Mouse (Mus musculus): ENCODE data around the gene Gtpbp4. TPM values are rescaled to one million over a fixed set of nuclear protein-coding genes. Genes with fewer than 3 reads are reported as not detected.
A peak's percentile ranks its signal among the peaks of the same experiment; 100 is the strongest.
"Not testable (repeated sequence)": the region's sequence is repeated elsewhere in the genome, so short reads cannot be mapped to it uniquely, and the experiment has no call there.

The Gtpbp4 gene
- polyA plus RNA-seq, 1 experiment from 2014 or later: 61.0 TPM

DNA sequence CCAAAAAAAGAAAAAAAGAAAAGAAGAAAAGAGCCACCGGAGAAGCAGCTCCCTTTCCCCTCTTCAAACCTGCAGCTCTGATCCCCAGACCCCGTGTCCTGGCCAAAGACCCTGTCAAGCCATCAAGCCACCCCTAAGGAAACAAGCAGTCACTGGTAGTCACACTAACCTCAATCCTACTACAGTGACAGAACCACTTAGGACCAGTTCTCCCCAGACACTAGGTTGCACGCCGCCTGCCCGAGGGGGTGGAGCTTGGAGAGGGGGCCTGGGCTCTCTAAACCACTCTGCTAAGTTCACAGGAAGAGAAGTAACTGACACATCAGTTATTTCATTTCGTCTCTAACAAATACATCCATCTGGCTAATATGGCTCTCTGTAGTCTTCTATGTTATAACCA lies 3.7 kb downstream of the Gtpbp4 start:
- no peak for TF ChIP-seq CTCF (IDR thresholded peaks at IDR 0.05; ENCODE audit: low read depth)
- no peaks in the 10 kb centered on the region for H3K27me3 ChIP-seq (ENCODE audit: insufficient read depth, low read length)
- ATAC-seq (replicated peaks; ENCODE audit: low FRiP score, low read depth): no peak
- no peak overlapping the region for H3K27ac ChIP-seq
- no peak overlapping the region for H3K4me2 ChIP-seq (ENCODE audit: low read length)
- H3K36me3 ChIP-seq (ENCODE audit: insufficient read depth, low read length): peaks cover 19% of the 10 kb centered on the region; the same call in 1 of the 2 replicates
- DNase-seq (ENCODE audit: low spot score): no peak
- peaks cover 6% of the 10 kb centered on the region; the same call in 1 of the 2 replicates for H3K4me1 ChIP-seq (replicated peaks; ENCODE audit: insufficient read depth, low read length)
- WGBS: 95% methylated on average over 6 of the region's 6 CpGs
- H3K9me3 ChIP-seq (replicated peaks; ENCODE audit: low read length): no peaks in the 10 kb centered on the region
- no peak overlapping the region for H3K4me3 ChIP-seq (replicated peaks; ENCODE audit: low read depth, low read length)
- H3K9ac ChIP-seq (ENCODE audit: low read depth, low read length): no peak overlapping the region

DNA sequence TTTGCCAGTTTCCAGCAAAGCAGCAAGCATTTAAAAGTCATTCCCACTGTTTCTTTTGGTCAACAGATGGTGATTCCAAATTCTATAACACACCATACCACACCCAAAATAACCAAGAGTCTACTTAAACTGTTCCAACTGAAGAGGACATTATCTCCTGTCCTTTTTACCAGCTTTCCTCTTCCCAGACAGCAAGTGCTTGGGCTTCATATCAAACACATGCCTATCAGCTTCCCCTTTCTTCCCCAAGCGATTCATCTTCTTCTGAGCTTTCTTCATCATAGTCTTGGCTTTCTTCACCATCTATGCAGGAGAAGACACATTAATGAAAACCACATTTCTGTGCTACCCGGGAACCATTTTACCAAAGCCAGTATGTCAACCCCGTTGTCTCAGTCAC lies 22.9 kb downstream of the Gtpbp4 start:
- no peaks in the 10 kb centered on the region for H3K9me3 ChIP-seq (replicated peaks; ENCODE audit: low read length)
- DNase-seq (ENCODE audit: low spot score) (no peak), ATAC-seq (replicated peaks; ENCODE audit: low FRiP score, low read depth) (no peak)
- peaks cover 60% of the 10 kb centered on the region for H3K36me3 ChIP-seq (ENCODE audit: insufficient read depth, low read length)
- TF ChIP-seq CTCF (IDR thresholded peaks at IDR 0.05; ENCODE audit: low read depth): no peak
- no peak overlapping the region for H3K27ac ChIP-seq
- H3K4me3 ChIP-seq (replicated peaks; ENCODE audit: low read depth, low read length): no peak overlapping the region
- H3K27me3 ChIP-seq (ENCODE audit: insufficient read depth, low read length): no peaks in the 10 kb centered on the region
- H3K9ac ChIP-seq (ENCODE audit: low read depth, low read length): no peak overlapping the region
- H3K4me1 ChIP-seq (replicated peaks; ENCODE audit: insufficient read depth, low read length): no peaks in the 10 kb centered on the region
- no peak overlapping the region for H3K4me2 ChIP-seq (ENCODE audit: low read length)
- WGBS: 96% methylated on average over 3 of the region's 3 CpGs

DNA sequence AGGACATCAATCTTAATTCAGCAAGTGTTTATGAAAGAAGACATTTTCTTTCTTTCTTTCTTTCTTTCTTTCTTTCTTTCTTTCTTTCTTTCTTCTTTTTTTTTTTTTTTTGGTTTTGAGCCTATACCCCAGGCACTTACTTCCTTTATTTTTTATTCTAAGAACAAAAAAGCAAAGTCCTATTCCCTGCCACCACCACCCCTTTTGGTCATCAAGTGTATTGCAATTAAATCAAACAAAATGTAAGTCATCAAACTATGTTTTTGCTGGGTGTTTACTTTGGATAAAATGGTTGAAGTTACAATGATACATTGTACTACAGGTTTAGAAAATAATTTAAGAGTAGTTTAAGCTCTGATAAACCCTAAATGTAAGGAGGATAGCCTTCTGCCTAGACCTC lies 23.5 kb downstream of the Gtpbp4 start:
- Histone ChIP-seq H3K4me2 (ENCODE audit: low read length) (no peak overlapping the region), H3K27me3 (ENCODE audit: insufficient read depth, low read length) (no peaks in the 10 kb centered on the region), H3K9ac (ENCODE audit: low read depth, low read length) (no peak overlapping the region), H3K36me3 (ENCODE audit: insufficient read depth, low read length) (peaks cover 54% of the 10 kb centered on the region), H3K9me3 (replicated peaks; ENCODE audit: low read length) (no peaks in the 10 kb centered on the region), H3K4me3 (replicated peaks; ENCODE audit: low read depth, low read length) (no peak overlapping the region), H3K27ac (no peak overlapping the region), H3K4me1 (replicated peaks; ENCODE audit: insufficient read depth, low read length) (no peaks in the 10 kb centered on the region)
- TF ChIP-seq CTCF (IDR thresholded peaks at IDR 0.05; ENCODE audit: low read depth): peak; percentile 35; the same call in 1 of the 2 replicates
- no peak for ATAC-seq (replicated peaks; ENCODE audit: low FRiP score, low read depth)
- DNase-seq (ENCODE audit: low spot score): no peak

DNA sequence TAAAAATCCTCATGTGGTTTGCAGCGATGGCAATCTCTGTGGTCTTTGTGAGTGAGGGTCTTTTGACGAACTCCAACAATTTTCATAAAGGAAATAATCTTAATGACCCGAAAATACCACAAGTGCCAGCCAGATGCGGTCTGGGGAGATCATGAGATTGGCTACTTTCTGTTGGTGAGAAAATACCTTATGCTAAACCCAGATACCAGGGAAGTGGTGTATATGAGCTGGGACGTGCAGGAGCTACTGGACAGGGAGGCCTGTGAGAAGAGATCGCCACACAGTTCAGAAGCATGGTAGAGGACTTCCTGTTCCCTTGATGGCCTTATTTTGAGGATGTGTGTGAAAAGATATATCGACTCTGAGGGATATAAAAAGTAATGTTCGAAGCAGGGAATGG lies 28.1 kb downstream of the Gtpbp4 start:
- WGBS: 94% methylated on average over 8 of the region's 8 CpGs
- DNase-seq (ENCODE audit: low spot score) (no peak), ATAC-seq (replicated peaks; ENCODE audit: low FRiP score, low read depth) (no peak)
- H3K4me1 ChIP-seq (replicated peaks; ENCODE audit: insufficient read depth, low read length): no peaks in the 10 kb centered on the region
- no peak overlapping the region for H3K4me2 ChIP-seq (ENCODE audit: low read length)
- no peak overlapping the region for H3K27ac ChIP-seq
- H3K27me3 ChIP-seq (ENCODE audit: insufficient read depth, low read length): no peaks in the 10 kb centered on the region
- TF ChIP-seq CTCF (IDR thresholded peaks at IDR 0.05; ENCODE audit: low read depth): no peak
- no peak overlapping the region for H3K4me3 ChIP-seq (replicated peaks; ENCODE audit: low read depth, low read length)
- H3K9me3 ChIP-seq (replicated peaks; ENCODE audit: low read length): no peaks in the 10 kb centered on the region
- peaks cover 16% of the 10 kb centered on the region for H3K36me3 ChIP-seq (ENCODE audit: insufficient read depth, low read length)
- H3K9ac ChIP-seq (ENCODE audit: low read depth, low read length): no peak overlapping the region

DNA sequence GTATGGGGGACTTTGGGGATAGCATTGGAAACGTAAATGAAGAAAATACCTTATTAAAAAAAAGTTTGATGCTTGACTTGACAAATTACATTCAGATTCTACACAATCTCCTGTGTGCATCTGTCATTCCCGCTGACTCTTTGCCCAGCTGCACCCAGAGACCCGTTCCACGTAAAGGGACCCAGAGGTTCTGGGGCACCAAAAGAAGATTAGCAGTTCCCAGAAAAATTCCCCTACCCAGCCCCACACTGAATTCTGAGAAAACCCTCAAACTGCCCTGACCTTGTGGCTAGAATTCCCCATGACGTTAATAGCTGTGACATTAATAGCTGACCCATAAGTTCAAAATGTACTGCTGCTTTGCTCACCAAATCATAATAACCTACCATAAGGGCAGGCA lies 30.7 kb downstream of the Gtpbp4 start:
- Histone ChIP-seq H3K9me3 (replicated peaks; ENCODE audit: low read length) (no peaks in the 10 kb centered on the region), H3K4me3 (replicated peaks; ENCODE audit: low read depth, low read length) (no peak overlapping the region), H3K9ac (ENCODE audit: low read depth, low read length) (no peak overlapping the region), H3K27ac (no peak overlapping the region), H3K4me2 (ENCODE audit: low read length) (no peak overlapping the region), H3K36me3 (ENCODE audit: insufficient read depth, low read length) (peaks cover 4% of the 10 kb centered on the region; the same call in 1 of the 2 replicates), H3K4me1 (replicated peaks; ENCODE audit: insufficient read depth, low read length) (no peaks in the 10 kb centered on the region), H3K27me3 (ENCODE audit: insufficient read depth, low read length) (no peaks in the 10 kb centered on the region)
- 97% methylated on average over 5 of the region's 5 CpGs for WGBS
- DNase-seq (ENCODE audit: low spot score): no peak
- ATAC-seq (replicated peaks; ENCODE audit: low FRiP score, low read depth): no peak
- no peak for TF ChIP-seq CTCF (IDR thresholded peaks at IDR 0.05; ENCODE audit: low read depth)

DNA sequence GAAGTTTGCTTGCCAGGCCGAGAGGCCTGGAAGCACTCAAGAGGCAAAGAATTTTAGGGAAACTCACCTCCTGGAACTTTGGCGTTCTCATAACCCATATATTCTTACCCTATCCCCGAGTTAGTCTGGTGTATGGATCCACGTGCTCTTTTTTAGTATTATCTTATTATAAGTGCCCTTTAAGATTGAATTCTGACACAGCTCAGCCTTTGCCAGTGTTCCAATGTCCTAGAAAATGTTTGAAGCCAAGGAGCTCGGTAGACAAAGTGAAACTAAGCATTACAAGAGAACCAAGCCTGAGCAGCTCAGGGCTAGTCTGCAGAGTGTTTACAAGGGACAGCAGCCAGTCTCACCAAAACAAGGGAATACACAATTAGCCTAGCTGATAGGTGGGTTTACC lies 33.6 kb downstream of the Gtpbp4 start:
- not testable (repeated sequence) for H3K36me3 ChIP-seq (ENCODE audit: insufficient read depth, low read length); H3K4me2 ChIP-seq (ENCODE audit: low read length); H3K27ac ChIP-seq; H3K4me1 ChIP-seq (replicated peaks; ENCODE audit: insufficient read depth, low read length); H3K9ac ChIP-seq (ENCODE audit: low read depth, low read length); H3K4me3 ChIP-seq (replicated peaks; ENCODE audit: low read depth, low read length); DNase-seq (ENCODE audit: low spot score); H3K9me3 ChIP-seq (replicated peaks; ENCODE audit: low read length); ATAC-seq (replicated peaks; ENCODE audit: low FRiP score, low read depth); H3K27me3 ChIP-seq (ENCODE audit: insufficient read depth, low read length)
- 39% methylated on average over 5 of the region's 5 CpGs for WGBS

DNA sequence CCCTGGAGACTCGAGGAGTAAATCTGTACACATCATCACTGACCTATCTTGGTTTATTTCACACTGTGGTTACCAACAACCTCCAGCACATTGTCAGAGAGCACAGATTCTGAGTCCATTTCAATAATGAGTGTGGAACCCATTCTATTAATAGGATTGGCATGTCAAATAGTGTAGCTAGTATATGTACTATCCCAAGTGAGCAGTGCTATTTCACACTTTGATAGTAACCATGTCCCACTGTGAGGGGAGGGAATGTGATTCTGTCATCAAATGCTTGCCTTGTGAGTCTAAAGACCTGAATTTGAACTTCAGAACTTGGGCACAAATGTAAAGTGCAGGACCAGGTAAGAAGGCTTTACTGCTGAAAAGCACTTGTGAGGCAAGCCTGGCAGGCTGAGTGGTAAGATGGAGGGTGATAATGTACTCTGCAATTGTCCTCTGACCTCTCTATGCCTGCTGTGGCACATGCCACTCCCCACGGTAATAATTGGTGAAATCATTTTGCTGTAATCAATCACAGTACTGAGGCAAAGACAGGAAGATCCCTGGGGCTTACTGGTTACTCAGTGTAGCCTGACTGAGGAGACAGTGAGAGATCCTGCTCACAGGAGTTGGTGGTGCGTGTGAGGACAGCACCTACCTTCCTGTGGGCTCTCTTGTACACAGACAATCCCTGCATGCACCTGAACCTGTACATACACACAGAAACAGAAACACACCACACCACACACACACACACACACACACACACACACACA lies 34.6 kb downstream of the Gtpbp4 start:
- H3K27me3 ChIP-seq (ENCODE audit: insufficient read depth, low read length); H3K9ac ChIP-seq (ENCODE audit: low read depth, low read length); H3K9me3 ChIP-seq (replicated peaks; ENCODE audit: low read length); ATAC-seq (replicated peaks; ENCODE audit: low FRiP score, low read depth); H3K36me3 ChIP-seq (ENCODE audit: insufficient read depth, low read length); H3K4me2 ChIP-seq (ENCODE audit: low read length); H3K27ac ChIP-seq; DNase-seq (ENCODE audit: low spot score); H3K4me1 ChIP-seq (replicated peaks; ENCODE audit: insufficient read depth, low read length); H3K4me3 ChIP-seq (replicated peaks; ENCODE audit: low read depth, low read length): not testable (repeated sequence)
- 60% methylated on average over 2 of the region's 3 CpGs for WGBS

DNA sequence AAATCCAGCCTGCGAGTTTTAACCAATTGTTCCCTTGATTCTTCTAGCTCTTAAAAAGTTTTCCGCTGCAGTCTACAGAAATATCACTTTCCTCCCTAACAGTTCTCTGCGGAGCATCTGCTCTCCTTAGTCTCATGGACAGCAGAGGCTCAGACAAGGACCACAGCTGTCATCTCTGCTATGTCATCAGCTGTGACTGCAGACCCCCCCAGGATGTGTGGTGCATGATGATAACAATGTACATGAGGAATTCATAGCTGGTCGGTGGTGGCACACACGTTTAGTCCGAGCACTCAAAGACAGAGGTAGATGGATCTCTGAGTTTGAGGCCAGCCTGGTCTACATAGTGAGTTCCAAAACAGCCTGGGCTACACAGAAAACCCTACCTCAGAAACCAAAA lies 36.3 kb downstream of the Gtpbp4 start:
- not testable (repeated sequence) for ATAC-seq (replicated peaks; ENCODE audit: low FRiP score, low read depth); H3K27me3 ChIP-seq (ENCODE audit: insufficient read depth, low read length); H3K4me3 ChIP-seq (replicated peaks; ENCODE audit: low read depth, low read length); H3K27ac ChIP-seq; H3K9me3 ChIP-seq (replicated peaks; ENCODE audit: low read length); DNase-seq (ENCODE audit: low spot score); H3K36me3 ChIP-seq (ENCODE audit: insufficient read depth, low read length); H3K4me2 ChIP-seq (ENCODE audit: low read length); H3K4me1 ChIP-seq (replicated peaks; ENCODE audit: insufficient read depth, low read length); H3K9ac ChIP-seq (ENCODE audit: low read depth, low read length)
- WGBS: 77% methylated on average over 4 of the region's 6 CpGs

DNA sequence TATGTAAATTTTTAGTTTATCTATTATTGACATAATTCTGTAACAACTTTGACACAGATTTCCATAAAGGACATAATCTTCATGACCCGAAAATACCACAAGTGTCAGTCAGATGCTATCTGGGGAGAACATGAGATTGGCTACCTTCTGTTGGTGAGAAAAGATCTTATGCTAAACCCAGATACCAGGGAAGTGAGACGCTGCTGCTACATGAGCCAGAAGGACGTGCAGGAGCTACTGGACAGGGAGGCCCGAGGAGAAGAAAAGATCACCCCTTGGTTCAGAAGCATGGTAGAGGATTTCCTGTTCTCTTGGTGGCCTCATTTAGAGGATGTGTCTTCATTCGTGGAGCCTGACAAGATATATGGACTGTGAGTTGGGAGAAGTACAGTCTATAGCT lies 36.8 kb downstream of the Gtpbp4 start:
- not testable (repeated sequence) for DNase-seq (ENCODE audit: low spot score)
- WGBS: 25% methylated on average over 1 of the region's 5 CpGs

More for the DNA sequence above, 36.8 kb downstream of the Gtpbp4 start:
- H3K4me1 ChIP-seq (replicated peaks; ENCODE audit: insufficient read depth, low read length); H3K9ac ChIP-seq (ENCODE audit: low read depth, low read length); H3K27ac ChIP-seq; H3K4me2 ChIP-seq (ENCODE audit: low read length); H3K4me3 ChIP-seq (replicated peaks; ENCODE audit: low read depth, low read length); H3K27me3 ChIP-seq (ENCODE audit: insufficient read depth, low read length); ATAC-seq (replicated peaks; ENCODE audit: low FRiP score, low read depth); H3K9me3 ChIP-seq (replicated peaks; ENCODE audit: low read length); H3K36me3 ChIP-seq (ENCODE audit: insufficient read depth, low read length): not testable (repeated sequence)
